Mouse (Mus musculus): ENCODE data around the gene Canx.
"Not testable (repeated sequence)": the region's sequence is repeated elsewhere in the genome, so short reads cannot be mapped to it uniquely, and the experiment has no call there.

Canx gene

DNA sequence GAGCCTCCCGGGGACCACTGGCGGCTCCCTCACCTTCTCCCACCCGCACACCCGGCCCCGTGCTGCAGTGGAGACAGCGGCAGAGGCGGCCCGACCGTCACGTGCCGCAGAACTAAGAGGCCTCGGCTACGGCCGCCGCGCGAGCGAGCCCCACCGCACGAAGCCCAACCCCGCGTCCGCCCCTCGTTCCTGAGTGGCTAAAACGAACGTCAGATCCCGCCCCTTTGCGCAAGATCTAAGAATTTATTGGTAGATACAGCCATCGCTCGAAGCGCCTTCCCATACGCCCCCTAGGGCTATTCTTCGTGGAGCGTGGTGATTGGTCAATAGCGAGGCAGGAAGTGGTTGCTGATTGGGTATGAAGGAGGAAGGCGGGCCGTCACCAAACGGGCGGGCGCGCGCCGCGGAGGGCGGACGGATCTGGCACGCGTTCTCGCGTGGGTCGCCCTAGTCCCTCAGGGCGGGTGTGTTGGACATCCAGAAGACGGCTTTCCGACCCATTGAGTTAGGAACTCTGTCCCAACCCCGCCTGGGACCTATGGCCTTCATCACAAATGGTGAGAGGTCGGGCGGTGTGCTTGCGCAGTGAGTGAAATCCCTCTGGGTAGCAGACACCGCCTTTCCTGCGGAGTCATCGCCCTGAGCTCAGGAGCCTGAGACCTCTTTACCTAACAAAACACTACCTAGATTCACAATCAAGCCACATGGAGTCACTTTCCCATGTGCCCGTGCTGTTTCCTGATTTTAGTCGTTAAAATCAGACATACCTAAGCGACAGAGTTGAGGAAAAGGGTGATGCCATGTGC, at the start of gene Canx:
TSS of gene Canx (minus strand) at position 178 of the 806 bp plus-strand sequence.
- DNase-seq (ENCODE audit: low spot score in 2 of 2): peak; percentile 98

DNA sequence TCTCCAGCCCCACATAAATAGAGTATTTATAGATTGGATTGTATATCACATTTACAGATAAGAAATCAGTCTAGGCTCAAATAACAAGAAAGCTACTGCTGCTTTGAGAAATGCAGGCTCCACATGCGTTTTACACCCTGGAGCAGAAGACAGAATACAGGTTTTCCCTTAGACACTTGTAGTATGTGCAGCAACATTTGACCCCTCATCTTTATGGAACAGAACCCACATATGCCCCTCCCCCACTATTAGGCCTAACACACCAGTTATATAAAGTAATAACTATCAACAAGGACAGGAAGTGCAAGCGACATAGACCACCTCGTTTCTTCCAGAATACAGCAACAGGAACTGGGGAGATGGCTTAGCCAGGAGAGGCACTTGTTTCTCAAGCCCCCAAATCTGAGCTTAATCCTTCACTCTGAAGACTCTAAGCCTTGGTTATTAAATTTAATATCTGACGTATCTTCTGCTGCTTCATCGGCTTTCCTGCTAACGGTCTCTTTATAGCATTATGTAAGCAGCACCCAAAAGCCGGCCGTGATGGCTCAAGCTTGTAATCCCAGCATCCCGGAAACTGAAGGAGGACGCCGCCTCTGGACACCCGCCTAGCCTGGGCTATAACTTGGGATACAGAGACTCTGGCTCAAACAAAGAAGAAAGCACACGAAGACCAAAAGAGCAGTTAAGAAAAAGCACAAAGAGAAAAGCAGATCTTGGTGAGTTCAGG, 49.0 kb upstream of the Canx start:
- no peak for DNase-seq (ENCODE audit: low spot score in 2 of 2)

- no peak for DNase-seq (ENCODE audit: low spot score in 2 of 2)
Measured at GRCm38 (mm10) chr11:50373621-50374020, 48.1 kb upstream of the Canx start.

- no peak for DNase-seq (ENCODE audit: low spot score in 2 of 2)
Measured at GRCm38 (mm10) chr11:50373086-50373485, 47.6 kb upstream of the Canx start.

DNA sequence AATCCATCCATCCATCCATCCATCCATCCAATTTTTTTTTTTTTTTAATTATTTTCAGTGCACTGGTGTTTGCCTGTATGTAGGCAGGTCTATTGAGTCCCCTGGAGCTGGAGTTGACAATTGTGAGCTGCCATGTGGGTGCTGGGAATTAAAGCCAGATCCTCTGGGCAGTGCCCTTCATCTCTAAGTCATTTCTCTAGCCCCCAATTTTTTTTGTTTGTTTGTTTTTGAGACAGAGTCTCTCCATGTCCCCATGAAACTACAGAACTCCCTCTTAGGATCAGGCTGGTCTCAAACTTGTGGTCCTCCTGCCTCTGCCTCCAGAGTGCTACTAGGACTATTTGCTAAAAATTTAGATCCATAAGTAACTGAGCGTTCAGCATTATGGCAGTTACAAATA, 46.4 kb upstream of the Canx start:
- DNase-seq (ENCODE audit: low spot score in 2 of 2): no peak

DNA sequence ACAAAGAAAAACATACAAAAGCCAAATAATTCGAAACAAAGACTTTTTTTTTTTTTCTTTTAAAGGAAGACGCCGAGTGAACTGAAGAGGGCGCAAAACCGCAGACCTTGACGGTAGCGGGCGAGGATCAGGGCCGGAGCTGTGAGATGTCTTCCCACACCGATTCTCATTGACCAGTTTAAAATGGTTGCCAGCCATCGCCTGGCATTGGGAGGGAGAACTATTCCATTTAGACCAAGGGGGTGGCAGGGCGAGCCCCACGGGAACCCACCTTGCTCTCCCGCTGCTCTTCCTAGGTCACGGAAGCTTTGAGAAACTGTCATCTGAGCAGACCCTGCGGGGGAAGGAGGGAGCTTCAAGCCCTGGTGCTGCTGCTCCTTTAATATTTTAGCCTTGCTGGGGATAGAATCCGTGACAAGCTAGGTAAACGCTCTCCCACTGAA, 45.9 kb upstream of the Canx start:
- DNase-seq (ENCODE audit: low spot score in 2 of 2): peak; percentile 70 to 83

- no peak for DNase-seq (ENCODE audit: low spot score in 2 of 2)
Measured at GRCm38 (mm10) chr11:50370969-50371368, 45.5 kb upstream of the Canx start.

DNA sequence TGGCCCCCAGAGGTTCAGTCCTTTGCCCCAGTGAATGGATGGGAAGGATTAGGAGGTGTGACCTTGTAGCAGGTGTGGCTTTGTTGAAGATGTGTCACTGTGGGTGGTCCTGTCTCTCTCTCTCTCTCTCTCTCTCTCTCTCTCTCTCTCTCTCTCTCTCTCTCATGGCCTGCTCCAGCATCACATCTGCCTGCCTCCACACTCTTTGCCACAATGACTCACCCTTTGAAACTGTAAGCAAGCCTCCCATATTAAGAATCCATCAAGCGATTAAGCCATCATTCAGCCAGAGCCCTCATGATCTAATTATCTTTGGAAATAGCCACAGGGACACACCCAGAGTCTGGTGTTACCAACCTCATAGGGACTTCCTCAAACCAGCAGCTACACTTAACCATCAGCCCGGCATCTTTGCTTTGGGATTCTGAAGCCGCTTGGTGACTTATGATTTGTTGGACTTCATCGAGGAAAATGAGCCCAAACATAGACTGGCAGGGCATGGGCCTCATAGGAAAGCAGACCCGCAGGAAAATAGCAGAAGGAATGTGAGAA, 44.0 kb upstream of the Canx start:
- no peak for DNase-seq (ENCODE audit: low spot score in 2 of 2)

- DNase-seq (ENCODE audit: low spot score in 2 of 2): no peak
Measured at GRCm38 (mm10) chr11:50367531-50367930, 42.1 kb upstream of the Canx start.

DNA sequence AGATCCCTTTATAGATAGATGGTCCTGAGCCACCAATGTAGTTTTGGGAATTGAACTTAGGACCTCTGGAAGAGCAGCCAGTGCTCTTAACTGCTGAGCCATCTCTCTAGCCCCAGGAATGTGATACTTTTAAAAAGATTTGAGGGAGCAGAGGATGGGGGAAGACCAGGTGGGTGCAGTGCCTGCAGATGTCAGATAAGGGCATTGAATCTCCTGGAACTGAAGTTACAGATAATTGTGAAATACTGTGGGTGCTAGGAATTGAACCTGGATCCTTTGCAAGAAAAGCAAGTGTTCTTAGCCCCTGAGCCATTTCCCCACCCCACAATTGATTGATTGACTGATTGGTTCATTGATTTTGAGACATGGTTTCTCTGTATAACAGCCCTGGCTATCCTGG, 39.8 kb upstream of the Canx start:
- no peak for DNase-seq (ENCODE audit: low spot score in 2 of 2)

DNA sequence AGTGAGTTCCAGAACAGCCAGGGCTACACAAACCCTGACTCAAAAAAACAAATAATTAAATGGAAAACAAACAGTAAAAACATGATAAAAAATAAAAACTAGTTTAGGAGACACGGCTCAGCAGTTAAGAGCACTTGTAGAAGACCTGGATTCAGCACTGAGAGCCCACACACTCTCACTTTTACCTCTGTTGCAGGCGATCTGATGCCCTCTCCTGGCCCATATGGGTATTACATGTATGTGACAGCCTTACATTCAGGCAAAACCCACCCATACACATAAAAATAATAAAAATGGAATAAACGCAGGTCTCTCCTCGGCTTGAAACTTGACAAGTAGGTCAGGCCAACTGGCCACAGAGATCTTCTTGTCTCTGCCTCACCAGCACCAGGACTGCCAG, 39.1 kb upstream of the Canx start:
- DNase-seq (ENCODE audit: low spot score in 2 of 2): peak; percentile 79 to 90

GRCm38 (mm10) chr11:50361282-50361681, 35.8 kb upstream of the Canx start:
- DNase-seq (ENCODE audit: low spot score in 2 of 2): not testable (repeated sequence)

- peak; percentile 30 to 70 for DNase-seq (ENCODE audit: low spot score in 2 of 2)
Measured at GRCm38 (mm10) chr11:50358950-50359861, 33.7 kb upstream of the Canx start.

GRCm38 (mm10) chr11:50355395-50355794, 29.9 kb upstream of the Canx start:
- DNase-seq (ENCODE audit: low spot score in 2 of 2): no peak

GRCm38 (mm10) chr11:50354851-50355250, 29.4 kb upstream of the Canx start:
- DNase-seq (ENCODE audit: low spot score in 2 of 2): no peak

GRCm38 (mm10) chr11:50354162-50354561, 28.7 kb upstream of the Canx start, which contains the start of gene Cby3:
TSS of gene Cby3 (plus strand) at chr11:50354462.
- no peak for DNase-seq (ENCODE audit: low spot score in 2 of 2)

DNA sequence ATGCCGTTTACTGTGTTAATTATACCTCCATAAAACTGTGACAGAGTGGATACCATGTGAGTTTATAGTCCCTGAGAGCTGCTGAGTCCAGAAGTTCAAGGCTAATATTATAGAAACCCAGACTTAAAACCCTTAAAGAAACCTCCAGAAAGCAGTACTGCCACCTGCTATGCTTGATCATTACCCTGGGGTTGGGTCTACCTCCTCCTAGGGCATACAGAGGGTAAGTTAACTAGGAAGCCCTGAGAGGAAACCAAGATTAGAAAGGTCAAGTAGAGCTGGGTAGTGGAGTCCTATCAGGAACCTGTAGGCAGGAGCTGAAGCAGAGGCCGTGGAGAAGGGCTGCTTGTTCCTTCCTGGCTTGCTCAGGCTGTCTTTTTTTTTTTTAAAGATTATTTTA, 26.7 kb upstream of the Canx start:
- no peak for DNase-seq (ENCODE audit: low spot score in 2 of 2)

- no peak for DNase-seq (ENCODE audit: low spot score in 2 of 2)
Measured at GRCm38 (mm10) chr11:50346256-50347032, 21.0 kb upstream of the Canx start.

DNA sequence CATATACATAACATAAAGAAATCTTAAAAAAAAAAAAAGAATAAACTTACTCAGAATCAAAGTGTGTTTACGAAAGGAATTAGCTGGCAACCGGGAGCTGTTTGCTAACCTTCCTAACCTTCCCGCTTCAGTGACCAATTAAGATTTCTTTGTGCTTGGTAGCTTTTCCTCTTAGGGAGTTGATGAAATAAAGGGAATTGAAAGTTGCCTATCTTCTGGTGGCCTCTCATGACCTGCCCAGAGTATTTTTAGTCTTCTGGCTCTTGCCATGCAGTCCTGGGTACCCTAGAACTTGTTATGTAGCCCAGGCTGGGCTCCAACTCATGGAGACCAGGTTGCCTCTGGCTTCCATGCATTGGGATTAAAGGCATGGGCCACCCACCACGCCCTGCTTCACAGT, 20.0 kb upstream of the Canx start:
- no peak for DNase-seq (ENCODE audit: low spot score in 2 of 2)

- no peak for DNase-seq (ENCODE audit: low spot score in 2 of 2)
Measured at GRCm38 (mm10) chr11:50336891-50337290, 11.4 kb upstream of the Canx start.

GRCm38 (mm10) chr11:50336126-50336525, 10.7 kb upstream of the Canx start:
- DNase-seq (ENCODE audit: low spot score in 2 of 2): no peak

Data from spleen, postnatal 4 days (tissue).